Mouse (Mus musculus) liver, adult 2 months (tissue): Measurements from ENCODE around the gene Galnt4.

Source experiments
- CTCF ChIP-seq: fragments of 200-500 bp; IDR thresholded peaks from 2 replicates; pipeline ENCODE4 v1.5.1; 2011; ENCODE audit warnings: low read depth, low read length, control low read depth
- POLR2A ChIP-seq: fragments of 200-500 bp; IDR thresholded peaks from 2 replicates; pipeline ENCODE4 v1.6.1; 2011; ENCODE audit warnings: low read length, control low read depth; ENCODE audit not compliant: insufficient read depth; ENCODE audit errors: extremely low read depth

DNA sequence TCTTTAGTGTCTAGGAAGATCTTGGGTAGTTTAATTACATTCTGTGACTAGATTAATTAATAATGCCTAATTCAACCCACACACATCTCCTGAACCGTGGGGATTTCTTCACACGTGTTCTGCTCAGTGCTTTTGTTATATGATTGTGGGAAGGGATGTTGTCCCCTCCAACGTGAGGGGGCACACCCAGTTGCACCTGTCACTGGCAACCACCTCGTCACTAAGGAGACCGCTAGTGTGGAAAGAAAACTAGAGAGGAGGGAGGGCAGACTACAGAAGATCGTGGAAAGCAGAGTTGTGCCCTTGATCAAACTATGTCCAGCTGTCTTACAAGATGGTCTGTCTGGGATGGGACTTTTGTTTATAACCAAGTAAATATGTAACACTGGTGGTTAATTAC is 21.9 kb upstream of the Galnt4 start:
- no peak for TF ChIP-seq POLR2A
- no peak for TF ChIP-seq CTCF
